Comparison of ENCODE assay signal across 8 mouse cellular contexts in the genomic region with DNA sequence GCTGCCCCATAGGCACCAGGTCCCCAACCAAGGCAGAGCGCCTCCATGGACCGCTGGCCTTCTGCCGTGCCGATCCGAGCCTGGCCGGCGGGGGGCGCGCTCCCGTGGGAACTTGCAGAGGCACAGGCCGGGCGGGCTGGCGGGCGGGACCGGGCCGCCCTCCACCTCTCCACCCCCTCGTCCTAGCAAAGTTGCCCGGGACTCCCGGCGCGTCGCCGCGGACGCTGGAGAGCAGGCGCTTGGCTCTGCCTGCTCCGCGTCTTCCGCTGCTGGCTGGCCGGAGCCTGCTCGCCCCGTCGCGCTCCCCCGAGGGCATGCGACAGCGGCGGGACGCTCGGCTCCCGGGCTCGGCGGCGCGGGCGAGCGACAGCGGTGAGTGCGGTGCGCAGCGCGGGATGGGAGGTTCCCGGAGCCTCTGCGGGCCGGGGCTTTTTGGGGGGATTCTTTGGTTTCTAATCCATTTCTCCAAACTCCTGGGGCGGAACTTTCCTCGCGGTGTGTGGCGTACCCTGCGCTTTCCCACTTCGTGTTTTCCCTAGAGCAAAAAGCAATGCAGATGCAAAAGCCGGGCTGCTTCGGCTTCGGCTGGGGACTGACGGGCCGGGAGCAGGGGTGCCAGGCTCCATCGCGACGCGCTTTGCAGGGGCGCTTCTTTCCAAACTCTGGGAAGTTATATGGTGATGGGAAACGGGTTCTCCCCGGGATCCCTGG. TPM values are rescaled to one million over a fixed set of nuclear protein-coding genes. Genes with fewer than 3 reads are reported as not detected.
DNase-seq lines count a peak whose midpoint lies in the region; ATAC-seq and TF ChIP-seq lines count a peak whose summit lies in the region.

A gene (plus strand): TSS at position 188 of the 711 bp plus-strand sequence.

- no peak within 1 kb of the TSS for H3K27ac ChIP-seq in embryonic facial prominence, embryonic 12.5 days
- H3K27ac ChIP-seq in heart, embryonic 10.5 days: peak within 1 kb of the TSS; percentile 91
- no peak within 1 kb of the TSS for H3K27ac ChIP-seq in liver, embryonic 14.5 days
- H3K27ac ChIP-seq in neural tube, embryonic 12.5 days: no peak within 1 kb of the TSS

- peak; percentile 4 for DNase-seq in cerebellum, adult 11-12 months
- DNase-seq in cerebellum, adult 8-10 months: no peak
- DNase-seq in heart, embryonic 10.5 days (ENCODE audit: low spot score): peak; percentile 89
- peak; percentile 80 to 89 for DNase-seq in kidney, adult 8-10 months
- peak in 1 of 3 experiments; percentile 6 for DNase-seq in liver, embryonic 14.5 days (ENCODE audit: low read depth in 3 of 3, low spot score in 3 of 3)
- peak; percentile 92 for DNase-seq in testis, postnatal 10 days (ENCODE audit: low spot score)

- H3K4me2 ChIP-seq in embryonic facial prominence, embryonic 12.5 days (replicated peaks): peak within 1 kb of the TSS; percentile 96
- peak within 1 kb of the TSS; percentile 45 for H3K4me2 ChIP-seq in liver, embryonic 14.5 days (ENCODE audit: low read depth)
- peak within 1 kb of the TSS; percentile 89 for H3K4me2 ChIP-seq in neural tube, embryonic 12.5 days (replicated peaks)

- no peak for TF ChIP-seq EP300 in liver, embryonic 14.5 days (IDR thresholded peaks at IDR 0.05; ENCODE audit: low read depth)

- TF ChIP-seq CTCF in liver, embryonic 14.5 days (IDR thresholded peaks at IDR 0.05; ENCODE audit: low read depth): peak; percentile 47; the same call in 1 of the 2 replicates

- peak within 1 kb of the TSS; percentile 63 for H3K4me3 ChIP-seq in embryonic facial prominence, embryonic 12.5 days
- peak within 1 kb of the TSS; percentile 84 for H3K4me3 ChIP-seq in heart, embryonic 10.5 days
- peak within 1 kb of the TSS in 1 of 2 experiments; percentile 17; a peak in 3 of 4 replicates for H3K4me3 ChIP-seq in liver, embryonic 14.5 days (ENCODE audit: insufficient read depth in 1 of 2, low read depth in 2 of 2, low read length in 2 of 2)
- peak within 1 kb of the TSS; percentile 48 for H3K4me3 ChIP-seq in neural tube, embryonic 12.5 days

- H3K36me3 ChIP-seq in embryonic facial prominence, embryonic 12.5 days: no peaks in the 10 kb centered on the region
- no peaks in the 10 kb centered on the region for H3K36me3 ChIP-seq in heart, embryonic 10.5 days
- H3K36me3 ChIP-seq in liver, embryonic 14.5 days (replicated peaks; ENCODE audit: control insufficient read depth, insufficient read depth, low read depth): no peaks in the 10 kb centered on the region
- no peaks in the 10 kb centered on the region for H3K36me3 ChIP-seq in neural tube, embryonic 12.5 days

- under 1% methylated on average over 73 of the region's 73 CpGs for WGBS in embryonic facial prominence, embryonic 12.5 days
- WGBS in heart, embryonic 10.5 days: under 1% methylated on average over 73 of the region's 73 CpGs
- 2% methylated on average over 73 of the region's 73 CpGs for WGBS in liver, embryonic 14.5 days (ENCODE audit: insufficient replicate concordance)
- under 1% methylated on average over 73 of the region's 73 CpGs for WGBS in neural tube, embryonic 12.5 days

- peak within 1 kb of the TSS; percentile 65 for H3K9ac ChIP-seq in embryonic facial prominence, embryonic 12.5 days
- no peak within 1 kb of the TSS for H3K9ac ChIP-seq in liver, embryonic 14.5 days (replicated peaks)
- H3K9ac ChIP-seq in neural tube, embryonic 12.5 days: peak within 1 kb of the TSS; percentile 50

- peak; percentile 88 for ATAC-seq in embryonic facial prominence, embryonic 12.5 days (ENCODE audit: insufficient number of reproducible peaks, insufficient read depth, low FRiP score, low TSS enrichment)
- ATAC-seq in liver, embryonic 14.5 days (ENCODE audit: insufficient read depth): no peak
- ATAC-seq in neural tube, embryonic 12.5 days (ENCODE audit: low FRiP score, low read depth): peak; percentile 86

- H3K27me3 ChIP-seq in embryonic facial prominence, embryonic 12.5 days: peaks cover 43% of the 10 kb centered on the region
- H3K27me3 ChIP-seq in heart, embryonic 10.5 days (ENCODE audit: insufficient read depth, poor library complexity, severe bottlenecking): peaks cover 21% of the 10 kb centered on the region
- H3K27me3 ChIP-seq in liver, embryonic 14.5 days (ENCODE audit: control insufficient read depth, insufficient read depth, low read length): peaks cover 30% of the 10 kb centered on the region
- H3K27me3 ChIP-seq in neural tube, embryonic 12.5 days (replicated peaks): peaks cover 32% of the 10 kb centered on the region

- H3K9me3 ChIP-seq in embryonic facial prominence, embryonic 12.5 days: no peaks in the 10 kb centered on the region
- no peaks in the 10 kb centered on the region for H3K9me3 ChIP-seq in heart, embryonic 10.5 days
- no peaks in the 10 kb centered on the region for H3K9me3 ChIP-seq in liver, embryonic 14.5 days (ENCODE audit: control insufficient read depth, low read length)
- H3K9me3 ChIP-seq in neural tube, embryonic 12.5 days: no peaks in the 10 kb centered on the region

- peaks cover 3% of the 10 kb centered on the region; the same call in 1 of the 2 replicates for H3K4me1 ChIP-seq in embryonic facial prominence, embryonic 12.5 days
- H3K4me1 ChIP-seq in heart, embryonic 10.5 days: peaks cover 44% of the 10 kb centered on the region
- H3K4me1 ChIP-seq in liver, embryonic 14.5 days (replicated peaks; ENCODE audit: control insufficient read depth in 2 of 2, insufficient read depth in 2 of 2, low read length in 1 of 2): no peaks in the 10 kb centered on the region
- peaks cover 12% of the 10 kb centered on the region for H3K4me1 ChIP-seq in neural tube, embryonic 12.5 days

RNA-seq across cellular contexts. Expression of the gene that starts here (rescaled TPM):
- polyA plus RNA-seq in embryonic facial prominence, embryonic 12.5 days (2016; fragmentation: Nextera tagmentation; extraction: Ambion mirVana): 1.4 and 1.6 TPM in 2 replicates
- 27.0 and 50.0 TPM in 2 replicates for polyA plus RNA-seq in heart, embryonic 10.5 days (2016; fragmentation: Nextera tagmentation; extraction: Ambion mirVana)
- polyA plus RNA-seq in liver, embryonic 14.5 days (2012; rRNA removed): 0.02 TPM in 1 of 2 replicates, not detected in the other
- 0.06 TPM in 1 of 2 replicates, not detected in the other for polyA plus RNA-seq in liver, embryonic 14.5 days (2014; fragmentation: Nextera tagmentation; extraction: Ambion mirVana)
- 1.5 and 2.1 TPM in 2 replicates for polyA plus RNA-seq in neural tube, embryonic 12.5 days (2016; fragmentation: Nextera tagmentation; extraction: Ambion mirVana)

Comparison
In these comparisons a context has a peak if more than half of its experiments do, and no peak if none do; other contexts are left out.
1. H3K4me2 ChIP-seq: peak in every context shown above with its lines; median percentile 96 in embryonic facial prominence, embryonic 12.5 days; 89 in neural tube, embryonic 12.5 days; 45 in liver, embryonic 14.5 days.